Mouse (Mus musculus): ENCODE data around the gene Sept1.
"Not testable (repeated sequence)": the region's sequence is repeated elsewhere in the genome, so short reads cannot be mapped to it uniquely, and the experiment has no call there.

DNA sequence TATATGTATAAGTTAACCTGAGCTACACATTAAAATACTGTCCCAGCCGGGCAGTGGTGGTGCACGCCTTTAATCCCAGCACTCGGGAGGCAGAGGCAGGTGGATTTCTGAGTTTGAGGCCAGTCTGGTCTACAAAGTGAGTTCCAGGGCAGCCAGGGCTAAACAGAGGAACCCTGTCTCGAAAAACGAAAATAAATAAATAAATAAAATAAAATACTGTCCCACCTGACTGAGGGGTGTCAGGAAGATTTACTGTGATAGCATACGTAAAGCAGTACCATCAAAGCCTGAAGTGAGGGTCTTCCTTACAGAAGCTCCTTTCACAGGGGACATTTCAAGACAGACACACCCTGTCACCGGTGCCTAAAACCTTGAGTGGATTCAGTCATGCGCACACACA is 17.6 kb upstream of the Sept1 start:
- TF ChIP-seq CTCF (IDR thresholded peaks at IDR 0.05; ENCODE audit: low read depth, low read length); POLR2A (IDR thresholded peaks at IDR 0.05; ENCODE audit: borderline replicate concordance, low read depth, low read length): not testable (repeated sequence)

Measured in bone marrow macrophage, adult 2 months (primary cell).